Mouse (Mus musculus): ENCODE results near the gene Tial1. TPM values are rescaled to one million over a fixed set of nuclear protein-coding genes. Genes with fewer than 3 reads are reported as not detected.

Tial1 gene
- 34.0 and 34.8 TPM in 2 replicates for polyA plus RNA-seq (2014; fragmentation: Nextera tagmentation; extraction: Ambion mirVana)

- DNase-seq (ENCODE audit: low spot score) (peak; percentile 97), ATAC-seq (replicated peaks; ENCODE audit: low FRiP score) (peak; percentile 96)
- no peaks in the 10 kb centered on the region for H3K36me3 ChIP-seq (ENCODE audit: control insufficient read depth, insufficient read depth, low read length)
- peak within 1 kb of the TSS; percentile 97 for H3K9ac ChIP-seq (ENCODE audit: low read depth, low read length)
- H3K27me3 ChIP-seq (replicated peaks; ENCODE audit: control insufficient read depth, insufficient read depth, low read length) = no peaks in the 10 kb centered on the region
- H3K27ac ChIP-seq (ENCODE audit: low read depth, low read length) = peak within 1 kb of the TSS; percentile 93
- peak within 1 kb of the TSS; percentile 98 for H3K4me3 ChIP-seq (ENCODE audit: low read depth, low read length)
- H3K4me2 ChIP-seq = peak within 1 kb of the TSS; percentile 94
- under 1% methylated on average over 69 of the region's 69 CpGs for WGBS
- no peaks in the 10 kb centered on the region for H3K9me3 ChIP-seq (ENCODE audit: control insufficient read depth, low read length)
- peaks cover 18% of the 10 kb centered on the region for H3K4me1 ChIP-seq (replicated peaks; ENCODE audit: control insufficient read depth, insufficient read depth, low read length)
These were observed at the start of gene Tial1 for GRCm38 (mm10) chr7:128461285-128462215. Gene Tial1, minus strand, starts transcription at chr7:128461717.

GRCm38 (mm10) chr7:128504091-128504490, 42.6 kb upstream of the Tial1 start:
- DNase-seq (ENCODE audit: low spot score) = no peak

GRCm38 (mm10) chr7:128499801-128500200, 38.3 kb upstream of the Tial1 start:
- Histone ChIP-seq H3K4me3 (ENCODE audit: low read depth, low read length) (no peak overlapping the region), H3K9me3 (ENCODE audit: control insufficient read depth, low read length) (no peaks in the 10 kb centered on the region), H3K36me3 (ENCODE audit: control insufficient read depth, insufficient read depth, low read length) (no peaks in the 10 kb centered on the region), H3K27me3 (replicated peaks; ENCODE audit: control insufficient read depth, insufficient read depth, low read length) (no peaks in the 10 kb centered on the region), H3K4me1 (replicated peaks; ENCODE audit: control insufficient read depth, insufficient read depth, low read length) (no peaks in the 10 kb centered on the region), H3K27ac (ENCODE audit: low read depth, low read length) (no peak overlapping the region), H3K4me2 (no peak overlapping the region), H3K9ac (ENCODE audit: low read depth, low read length) (no peak overlapping the region)
- ATAC-seq (replicated peaks; ENCODE audit: low FRiP score) = no peak
- 78% methylated on average over 6 of the region's 6 CpGs for WGBS
- no peak for DNase-seq (ENCODE audit: low spot score)

More at GRCm38 (mm10) chr7:128504091-128504490, 42.6 kb upstream of the Tial1 start:
- H3K4me2 ChIP-seq = no peak overlapping the region
- ATAC-seq (replicated peaks; ENCODE audit: low FRiP score) = no peak
- no peak overlapping the region for H3K4me3 ChIP-seq (ENCODE audit: low read depth, low read length)
- no peaks in the 10 kb centered on the region for H3K27me3 ChIP-seq (replicated peaks; ENCODE audit: control insufficient read depth, insufficient read depth, low read length)
- no peaks in the 10 kb centered on the region for H3K36me3 ChIP-seq (ENCODE audit: control insufficient read depth, insufficient read depth, low read length)
- no peaks in the 10 kb centered on the region for H3K4me1 ChIP-seq (replicated peaks; ENCODE audit: control insufficient read depth, insufficient read depth, low read length)
- H3K27ac ChIP-seq (ENCODE audit: low read depth, low read length) = no peak overlapping the region
- no peaks in the 10 kb centered on the region for H3K9me3 ChIP-seq (ENCODE audit: control insufficient read depth, low read length)
- H3K9ac ChIP-seq (ENCODE audit: low read depth, low read length) = no peak overlapping the region
- WGBS = 88% methylated on average over 6 of the region's 6 CpGs

DNA sequence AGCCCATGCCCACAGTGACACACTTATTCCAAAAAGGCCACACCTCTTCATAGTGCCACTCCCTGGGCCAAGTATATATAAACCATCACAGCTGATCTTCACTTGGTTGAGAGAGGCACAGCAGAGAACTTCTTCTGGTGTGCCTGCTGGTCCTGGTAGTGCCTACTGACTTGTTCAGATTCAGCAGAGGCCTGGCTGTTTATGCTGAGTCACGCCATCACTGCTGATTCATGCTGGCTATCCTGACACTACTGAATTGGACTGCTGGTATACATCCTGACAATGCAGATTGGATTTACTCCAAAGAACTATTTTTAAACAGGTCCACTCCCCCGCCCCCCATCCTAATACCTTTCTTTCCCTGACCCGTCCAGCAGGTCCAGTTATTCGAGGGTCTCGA, 33.0 kb upstream of the Tial1 start:
- Histone ChIP-seq H3K4me3 (ENCODE audit: low read depth, low read length) (no peak overlapping the region), H3K4me2 (no peak overlapping the region), H3K4me1 (replicated peaks; ENCODE audit: control insufficient read depth, insufficient read depth, low read length) (no peaks in the 10 kb centered on the region), H3K9me3 (ENCODE audit: control insufficient read depth, low read length) (no peaks in the 10 kb centered on the region), H3K27me3 (replicated peaks; ENCODE audit: control insufficient read depth, insufficient read depth, low read length) (no peaks in the 10 kb centered on the region), H3K27ac (ENCODE audit: low read depth, low read length) (no peak overlapping the region), H3K9ac (ENCODE audit: low read depth, low read length) (no peak overlapping the region), H3K36me3 (ENCODE audit: control insufficient read depth, insufficient read depth, low read length) (no peaks in the 10 kb centered on the region)
- no peak for DNase-seq (ENCODE audit: low spot score)
- WGBS = 89% methylated on average over 5 of the region's 5 CpGs
- ATAC-seq (replicated peaks; ENCODE audit: low FRiP score) = no peak

GRCm38 (mm10) chr7:128488986-128489385, 27.5 kb upstream of the Tial1 start:
- WGBS = 91% methylated on average over 3 of the region's 3 CpGs
- H3K27ac ChIP-seq (ENCODE audit: low read depth, low read length) = no peak overlapping the region
- H3K9me3 ChIP-seq (ENCODE audit: control insufficient read depth, low read length) = peaks cover 7% of the 10 kb centered on the region; the same call in 1 of the 2 replicates
- no peak for ATAC-seq (replicated peaks; ENCODE audit: low FRiP score)
- H3K36me3 ChIP-seq (ENCODE audit: control insufficient read depth, insufficient read depth, low read length) = no peaks in the 10 kb centered on the region
- H3K9ac ChIP-seq (ENCODE audit: low read depth, low read length) = no peak overlapping the region
- no peaks in the 10 kb centered on the region for H3K4me1 ChIP-seq (replicated peaks; ENCODE audit: control insufficient read depth, insufficient read depth, low read length)
- no peak overlapping the region for H3K4me3 ChIP-seq (ENCODE audit: low read depth, low read length)
- no peak for DNase-seq (ENCODE audit: low spot score)
- H3K27me3 ChIP-seq (replicated peaks; ENCODE audit: control insufficient read depth, insufficient read depth, low read length) = no peaks in the 10 kb centered on the region
- H3K4me2 ChIP-seq = no peak overlapping the region

DNA sequence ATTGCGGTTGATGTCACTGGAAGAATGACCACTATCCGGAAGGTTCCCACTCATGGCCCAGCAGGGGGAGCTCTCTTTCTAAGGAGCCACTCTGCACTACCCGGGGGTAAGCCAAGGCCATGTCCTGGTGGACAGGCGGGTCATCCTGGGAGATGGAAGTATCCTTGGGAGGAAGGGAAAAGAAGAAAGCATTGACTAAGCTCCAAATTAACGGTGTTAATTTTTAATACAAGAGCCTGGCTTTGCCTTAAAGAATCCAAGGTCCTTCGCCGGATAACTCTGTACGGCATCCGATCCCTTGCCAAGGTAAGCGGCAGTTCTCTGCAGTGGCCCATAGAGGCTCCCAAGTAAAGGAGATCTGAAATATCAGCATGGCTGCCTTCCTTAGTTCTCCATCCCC, 12.8 kb upstream of the Tial1 start:
- Histone ChIP-seq H3K4me1 (replicated peaks; ENCODE audit: control insufficient read depth, insufficient read depth, low read length) (no peaks in the 10 kb centered on the region), H3K27me3 (replicated peaks; ENCODE audit: control insufficient read depth, insufficient read depth, low read length) (no peaks in the 10 kb centered on the region), H3K4me3 (ENCODE audit: low read depth, low read length) (no peak overlapping the region), H3K9me3 (ENCODE audit: control insufficient read depth, low read length) (no peaks in the 10 kb centered on the region), H3K4me2 (no peak overlapping the region), H3K27ac (ENCODE audit: low read depth, low read length) (no peak overlapping the region), H3K36me3 (ENCODE audit: control insufficient read depth, insufficient read depth, low read length) (no peaks in the 10 kb centered on the region), H3K9ac (ENCODE audit: low read depth, low read length) (no peak overlapping the region)
- ATAC-seq (replicated peaks; ENCODE audit: low FRiP score) (peak; percentile 54; the same call in 1 of the 2 replicates), DNase-seq (ENCODE audit: low spot score) (peak; percentile 35)
- 46% methylated on average over 10 of the region's 10 CpGs for WGBS

GRCm38 (mm10) chr7:128462406-128462805, 889 bp upstream of the Tial1 start:
- no peaks in the 10 kb centered on the region for H3K9me3 ChIP-seq (ENCODE audit: control insufficient read depth, low read length)
- no peaks in the 10 kb centered on the region for H3K27me3 ChIP-seq (replicated peaks; ENCODE audit: control insufficient read depth, insufficient read depth, low read length)
- ATAC-seq (replicated peaks; ENCODE audit: low FRiP score) (no peak), DNase-seq (ENCODE audit: low spot score) (no peak)
- peak overlapping the region; percentile 98 for H3K4me3 ChIP-seq (ENCODE audit: low read depth, low read length)
- H3K4me2 ChIP-seq = peak overlapping the region; percentile 94
- H3K36me3 ChIP-seq (ENCODE audit: control insufficient read depth, insufficient read depth, low read length) = no peaks in the 10 kb centered on the region
- H3K9ac ChIP-seq (ENCODE audit: low read depth, low read length) = peak overlapping the region; percentile 77
- H3K4me1 ChIP-seq (replicated peaks; ENCODE audit: control insufficient read depth, insufficient read depth, low read length) = peaks cover 16% of the 10 kb centered on the region
- peak overlapping the region; percentile 93 for H3K27ac ChIP-seq (ENCODE audit: low read depth, low read length)
- 61% methylated on average over 5 of the region's 5 CpGs for WGBS

- Histone ChIP-seq H3K9me3 (ENCODE audit: control insufficient read depth, low read length) (no peaks in the 10 kb centered on the region), H3K4me2 (peak overlapping the region; percentile 94), H3K4me1 (replicated peaks; ENCODE audit: control insufficient read depth, insufficient read depth, low read length) (peaks cover 18% of the 10 kb centered on the region), H3K36me3 (ENCODE audit: control insufficient read depth, insufficient read depth, low read length) (no peaks in the 10 kb centered on the region), H3K4me3 (ENCODE audit: low read depth, low read length) (peak overlapping the region; percentile 98), H3K27ac (ENCODE audit: low read depth, low read length) (peak overlapping the region; percentile 93), H3K9ac (ENCODE audit: low read depth, low read length) (peak overlapping the region; percentile 97), H3K27me3 (replicated peaks; ENCODE audit: control insufficient read depth, insufficient read depth, low read length) (no peaks in the 10 kb centered on the region)
- WGBS = 0% methylated on average over 23 of the region's 23 CpGs
- ATAC-seq (replicated peaks; ENCODE audit: low FRiP score) (peak; percentile 18), DNase-seq (ENCODE audit: low spot score) (no peak)
These were observed 670 bp downstream of the Tial1 start for GRCm38 (mm10) chr7:128460865-128461228.
